Mouse (Mus musculus): Measurements from ENCODE around the gene Foxo1. TPM values are rescaled to one million over a fixed set of nuclear protein-coding genes. Genes with fewer than 3 reads are reported as not detected.
A peak's percentile ranks its signal among the peaks of the same experiment; 100 is the strongest.

Foxo1 gene
- polyA plus RNA-seq, 2 experiments, result 1.0 to 1.4 TPM

DNA sequence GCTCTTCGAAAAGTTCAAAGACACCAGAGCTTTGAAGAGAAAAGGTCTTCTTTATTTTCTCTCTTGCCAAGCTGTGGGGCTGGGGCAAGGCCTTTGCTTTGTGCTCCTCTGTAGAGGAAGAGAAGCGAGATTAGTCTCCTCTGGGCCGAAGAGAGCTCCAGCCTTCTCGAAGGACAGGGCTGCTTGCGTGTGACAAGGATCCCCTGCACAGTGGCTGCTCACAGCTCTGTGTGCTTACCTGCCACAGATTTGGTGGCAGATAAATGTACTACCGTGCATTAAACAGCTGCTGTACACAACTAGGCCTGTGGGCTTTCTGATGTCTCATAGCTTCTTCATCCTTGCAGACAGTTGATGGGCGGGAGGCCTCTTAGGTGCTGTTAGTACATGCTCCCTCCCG is 129.8 kb downstream of the Foxo1 start:
- no peak overlapping the region for H3K4me3 ChIP-seq (ENCODE audit: insufficient read depth in 1 of 2, low read depth in 2 of 2, low read length in 2 of 2)
- no peak overlapping the region for H3K4me2 ChIP-seq (ENCODE audit: low read depth)
- no peak overlapping the region for H3K27ac ChIP-seq
- no peak overlapping the region for H3K9ac ChIP-seq (replicated peaks)
- TF ChIP-seq EP300 (IDR thresholded peaks at IDR 0.05; ENCODE audit: low read depth) (no peak), CTCF (IDR thresholded peaks at IDR 0.05; ENCODE audit: low read depth) (no peak)
- no peaks in the 10 kb centered on the region for H3K9me3 ChIP-seq (ENCODE audit: control insufficient read depth, low read length)
- 62% methylated on average over 8 of the region's 8 CpGs for WGBS (ENCODE audit: insufficient replicate concordance)
- H3K36me3 ChIP-seq (replicated peaks; ENCODE audit: control insufficient read depth, insufficient read depth, low read depth), result no peaks in the 10 kb centered on the region
- no peak for ATAC-seq (ENCODE audit: insufficient read depth)
- peaks cover 0 to 7% of the 10 kb centered on the region in 2 experiments; a peak in 2 of 4 replicates for H3K4me1 ChIP-seq (replicated peaks; ENCODE audit: control insufficient read depth in 2 of 2, insufficient read depth in 2 of 2, low read length in 1 of 2)
- H3K27me3 ChIP-seq (ENCODE audit: control insufficient read depth, insufficient read depth, low read length), result no peaks in the 10 kb centered on the region
- DNase-seq (ENCODE audit: low read depth in 3 of 3, low spot score in 3 of 3), result no peak

GRCm38 (mm10) chr3:52400284-52401161 is 132.4 kb downstream of the Foxo1 start:
- peaks cover 0 to 7% of the 10 kb centered on the region in 2 experiments; a peak in 2 of 4 replicates for H3K4me1 ChIP-seq (replicated peaks; ENCODE audit: control insufficient read depth in 2 of 2, insufficient read depth in 2 of 2, low read length in 1 of 2)
- DNase-seq (ENCODE audit: low read depth in 3 of 3, low spot score in 3 of 3), result no peak
- no peak overlapping the region for H3K9ac ChIP-seq (replicated peaks)
- TF ChIP-seq EP300 (IDR thresholded peaks at IDR 0.05; ENCODE audit: low read depth), result no peak
- no peak for TF ChIP-seq CTCF (IDR thresholded peaks at IDR 0.05; ENCODE audit: low read depth)
- 10% methylated on average over 18 of the region's 19 CpGs for WGBS (ENCODE audit: insufficient replicate concordance)
- no peak overlapping the region for H3K27ac ChIP-seq
- H3K4me2 ChIP-seq (ENCODE audit: low read depth), result peak overlapping the region; percentile 36; the same call in 1 of the 2 replicates
- no peaks in the 10 kb centered on the region for H3K9me3 ChIP-seq (ENCODE audit: control insufficient read depth, low read length)
- no peak for ATAC-seq (ENCODE audit: insufficient read depth)
- no peak overlapping the region for H3K4me3 ChIP-seq (ENCODE audit: insufficient read depth in 1 of 2, low read depth in 2 of 2, low read length in 2 of 2)
- H3K27me3 ChIP-seq (ENCODE audit: control insufficient read depth, insufficient read depth, low read length), result no peaks in the 10 kb centered on the region
- no peaks in the 10 kb centered on the region for H3K36me3 ChIP-seq (replicated peaks; ENCODE audit: control insufficient read depth, insufficient read depth, low read depth)

GRCm38 (mm10) chr3:52401162-52401928 is 133.2 kb downstream of the Foxo1 start:
- Histone ChIP-seq H3K27me3 (ENCODE audit: control insufficient read depth, insufficient read depth, low read length) (no peaks in the 10 kb centered on the region), H3K4me3 (ENCODE audit: insufficient read depth in 1 of 2, low read depth in 2 of 2, low read length in 2 of 2) (no peak overlapping the region), H3K4me1 (replicated peaks; ENCODE audit: control insufficient read depth in 2 of 2, insufficient read depth in 2 of 2, low read length in 1 of 2) (peaks cover 0 to 7% of the 10 kb centered on the region in 2 experiments; a peak in 2 of 4 replicates), H3K9me3 (ENCODE audit: control insufficient read depth, low read length) (no peaks in the 10 kb centered on the region), H3K4me2 (ENCODE audit: low read depth) (peak overlapping the region; percentile 36; the same call in 1 of the 2 replicates), H3K9ac (replicated peaks) (no peak overlapping the region), H3K36me3 (replicated peaks; ENCODE audit: control insufficient read depth, insufficient read depth, low read depth) (no peaks in the 10 kb centered on the region), H3K27ac (no peak overlapping the region)
- 3% methylated on average over 26 of the region's 26 CpGs for whole genome bisulfite sequencing (ENCODE audit: insufficient replicate concordance)
- DNase-seq (ENCODE audit: low read depth in 3 of 3, low spot score in 3 of 3) (no peak), ATAC-seq (ENCODE audit: insufficient read depth) (no peak)
- TF ChIP-seq EP300 (IDR thresholded peaks at IDR 0.05; ENCODE audit: low read depth), result no peak

Other genes starting within 250 kb of the Foxo1 start
- 0.71 and 0.73 TPM in 2 replicates for gene Maml3, start 163.3 kb upstream of the Foxo1 start, polyA plus RNA-seq (2012; rRNA removed)
- 0.57 and 0.73 TPM in 2 replicates for gene Maml3, start 163.3 kb upstream of the Foxo1 start, polyA plus RNA-seq (2014; fragmentation: Nextera tagmentation; extraction: Ambion mirVana)

Measured in liver, embryonic 14.5 days (tissue).